10 mouse cellular contexts compared by ENCODE assay signal in genomic region chr10:39486501-39487450, GRCm38 (mm10).
DNase-seq lines count a peak whose midpoint lies in the region; ATAC-seq lines count a peak whose summit lies in the region.
"Had no signal": no experiment of that assay in that cellular context is flagged by ENCODE, and none has a peak within 500 bp of the region (broad histone marks: within the 10 kb centered on the region; RNA-seq: fewer than 3 reads in every experiment).

No protein-coding gene starts in this region.

- H3K27me3 ChIP-seq in embryonic facial prominence, embryonic 12.5 days, result no peaks in the 10 kb centered on the region
- no peaks in the 10 kb centered on the region for H3K27me3 ChIP-seq in embryonic facial prominence, embryonic 10.5 days (replicated peaks; ENCODE audit: low read depth, poor library complexity, severe bottlenecking)
- H3K27me3 ChIP-seq in midbrain, embryonic 12.5 days, result no peaks in the 10 kb centered on the region
- no peaks in the 10 kb centered on the region for H3K27me3 ChIP-seq in midbrain, embryonic 15.5 days (replicated peaks)
- no peaks in the 10 kb centered on the region for H3K27me3 ChIP-seq in forebrain, embryonic 16.5 days (replicated peaks; ENCODE audit: control insufficient read depth, insufficient read depth, low read length)
- H3K27me3 ChIP-seq: Patski had no signal

- no peaks in the 10 kb centered on the region for H3K9me3 ChIP-seq in embryonic facial prominence, embryonic 12.5 days
- H3K9me3 ChIP-seq in embryonic facial prominence, embryonic 10.5 days, result peaks cover 4% of the 10 kb centered on the region; the same call in 1 of the 2 replicates
- H3K9me3 ChIP-seq in midbrain, embryonic 12.5 days, result no peaks in the 10 kb centered on the region
- no peaks in the 10 kb centered on the region for H3K9me3 ChIP-seq in midbrain, embryonic 15.5 days
- no peaks in the 10 kb centered on the region for H3K9me3 ChIP-seq in forebrain, embryonic 16.5 days (ENCODE audit: control insufficient read depth, low read length)

- peak overlapping the region; percentile 30; the same call in 1 of the 2 replicates for H3K27ac ChIP-seq in embryonic facial prominence, embryonic 12.5 days
- no peak overlapping the region for H3K27ac ChIP-seq in embryonic facial prominence, embryonic 10.5 days (replicated peaks)
- H3K27ac ChIP-seq in midbrain, embryonic 12.5 days (replicated peaks), result 0 out of 2 replicates have a peak overlapping the region, but pooled peaks have one; percentile 30
- no peak overlapping the region for H3K27ac ChIP-seq in midbrain, embryonic 15.5 days
- H3K27ac ChIP-seq in forebrain, embryonic 16.5 days (ENCODE audit: low read length), result peak overlapping the region; percentile 39; the same call in 1 of the 2 replicates

- peaks cover 39% of the 10 kb centered on the region for H3K4me1 ChIP-seq in embryonic facial prominence, embryonic 12.5 days
- H3K4me1 ChIP-seq in embryonic facial prominence, embryonic 10.5 days, result peaks cover 58% of the 10 kb centered on the region
- H3K4me1 ChIP-seq in midbrain, embryonic 12.5 days, result peaks cover 64% of the 10 kb centered on the region
- H3K4me1 ChIP-seq in midbrain, embryonic 15.5 days, result peaks cover 49% of the 10 kb centered on the region
- peaks cover 47% of the 10 kb centered on the region for H3K4me1 ChIP-seq in forebrain, embryonic 16.5 days (replicated peaks; ENCODE audit: control insufficient read depth, insufficient read depth, low read length)

- no peak overlapping the region for H3K9ac ChIP-seq in embryonic facial prominence, embryonic 12.5 days
- H3K9ac ChIP-seq in midbrain, embryonic 12.5 days (replicated peaks), result no peak overlapping the region
- H3K9ac ChIP-seq in midbrain, embryonic 15.5 days, result no peak overlapping the region
- H3K9ac ChIP-seq in forebrain, embryonic 16.5 days (replicated peaks; ENCODE audit: low read depth, low read length), result 0 out of 2 replicates have a peak overlapping the region, but pooled peaks have one; percentile 3

- DNase-seq in embryonic facial prominence, embryonic 10.5 days (ENCODE audit: low spot score), result no peak
- peak; percentile 43 for DNase-seq in naive thymus-derived CD4-positive, alpha-beta T cell, adult 2 months (ENCODE audit: low read depth)
- DNase-seq in left cerebral cortex, postnatal 36 days (ENCODE audit: low spot score in 2 of 2), result no peak
- DNase-seq in frontal cortex, postnatal 10 days (ENCODE audit: low spot score in 2 of 2), result no peak
- DNase-seq: heart, postnatal 10 days had no signal

- intact Hi-C loops in left cerebral cortex, postnatal 36 days (cut with DNase I), result no loop called here

- no peak overlapping the region for H3K4me2 ChIP-seq in embryonic facial prominence, embryonic 12.5 days (replicated peaks)
- no peak overlapping the region for H3K4me2 ChIP-seq in midbrain, embryonic 12.5 days (replicated peaks)
- no peak overlapping the region for H3K4me2 ChIP-seq in midbrain, embryonic 15.5 days
- no peak overlapping the region for H3K4me2 ChIP-seq in forebrain, embryonic 16.5 days (ENCODE audit: low read length)

- no peak overlapping the region for H3K4me3 ChIP-seq in embryonic facial prominence, embryonic 12.5 days
- H3K4me3 ChIP-seq in embryonic facial prominence, embryonic 10.5 days, result no peak overlapping the region
- H3K4me3 ChIP-seq in midbrain, embryonic 12.5 days, result no peak overlapping the region
- no peak overlapping the region for H3K4me3 ChIP-seq in midbrain, embryonic 15.5 days
- no peak overlapping the region for H3K4me3 ChIP-seq in forebrain, embryonic 16.5 days (replicated peaks; ENCODE audit: low read length)

- ATAC-seq in embryonic facial prominence, embryonic 12.5 days (ENCODE audit: insufficient number of reproducible peaks, insufficient read depth, low FRiP score, low TSS enrichment), result no peak
- no peak for ATAC-seq in midbrain, embryonic 12.5 days (ENCODE audit: low FRiP score, low read depth)
- no peak for ATAC-seq in midbrain, embryonic 15.5 days (replicated peaks)
- peak; percentile 34 for ATAC-seq in forebrain, embryonic 16.5 days
- ATAC-seq: Patski had no signal

- no peaks in the 10 kb centered on the region for H3K36me3 ChIP-seq in embryonic facial prominence, embryonic 12.5 days
- peaks cover 19% of the 10 kb centered on the region for H3K36me3 ChIP-seq in embryonic facial prominence, embryonic 10.5 days (replicated peaks)
- H3K36me3 ChIP-seq in midbrain, embryonic 12.5 days, result 0 out of 2 replicates have a peak, but pooled peaks cover 7% of the 10 kb centered on the region
- H3K36me3 ChIP-seq in midbrain, embryonic 15.5 days (replicated peaks), result no peaks in the 10 kb centered on the region
- H3K36me3 ChIP-seq in forebrain, embryonic 16.5 days (ENCODE audit: control insufficient read depth, insufficient read depth), result no peaks in the 10 kb centered on the region

- WGBS in embryonic facial prominence, embryonic 12.5 days, result 39% methylated on average over 11 of the region's 11 CpGs
- 57% methylated on average over 11 of the region's 11 CpGs for WGBS in embryonic facial prominence, embryonic 10.5 days
- WGBS in midbrain, embryonic 12.5 days, result 55% methylated on average over 11 of the region's 11 CpGs
- WGBS in midbrain, embryonic 15.5 days, result 44% methylated on average over 11 of the region's 11 CpGs
- WGBS in forebrain, embryonic 16.5 days, result 28% methylated on average over 11 of the region's 11 CpGs

Comparison
In these comparisons a context has a peak if more than half of its experiments do, and no peak if none do; other contexts are left out.
1. H3K27ac ChIP-seq: peak in embryonic facial prominence, embryonic 12.5 days (single experiment), midbrain, embryonic 12.5 days (single experiment) and forebrain, embryonic 16.5 days (single experiment); none in embryonic facial prominence, embryonic 10.5 days (single experiment) and midbrain, embryonic 15.5 days (single experiment).